Mouse (Mus musculus): ENCODE data around the gene Slc16a11. TPM values are rescaled to one million over a fixed set of nuclear protein-coding genes. Genes with fewer than 3 reads are reported as not detected.
A peak's percentile ranks its signal among the peaks of the same experiment; 100 is the strongest.

Slc16a11 gene
- polyA plus RNA-seq, 1 experiment from 2014 or later: 1.5 TPM

- H3K27me3 ChIP-seq: no peaks in the 10 kb centered on the region
- ATAC-seq (ENCODE audit: low FRiP score, low read depth): no peak
- H3K4me2 ChIP-seq (replicated peaks): peak overlapping the region; percentile 36; the same call in 1 of the 2 replicates
- WGBS: 37% methylated on average over 14 of the region's 14 CpGs
- H3K9ac ChIP-seq: no peak overlapping the region
- no peak overlapping the region for H3K27ac ChIP-seq
- 0 out of 2 replicates have a peak, but pooled peaks cover 3% of the 10 kb centered on the region for H3K9me3 ChIP-seq
- H3K4me3 ChIP-seq: no peak overlapping the region
- no peaks in the 10 kb centered on the region for H3K36me3 ChIP-seq
- H3K4me1 ChIP-seq: no peaks in the 10 kb centered on the region
Measured at GRCm38 (mm10) chr11:70179401-70179800, 33.2 kb upstream of the Slc16a11 start.

DNA sequence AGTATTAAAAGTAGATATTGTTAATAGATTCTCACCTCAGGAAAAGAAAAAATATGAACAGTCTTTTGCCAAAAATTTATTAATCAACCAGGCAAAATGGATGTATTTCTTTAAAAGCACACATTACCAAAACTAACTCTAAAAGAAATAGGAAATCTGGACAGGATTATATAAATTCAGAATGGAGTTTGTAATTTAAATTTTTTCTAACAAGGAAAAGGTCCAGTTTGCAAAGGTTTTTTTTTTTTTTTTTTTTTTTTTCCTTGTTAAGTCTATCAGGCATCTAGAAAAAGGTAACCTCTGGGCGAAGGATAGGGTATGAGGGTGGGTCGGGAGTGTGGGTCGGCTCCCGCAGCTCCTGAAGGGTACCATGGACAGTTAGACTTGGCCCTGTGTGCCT, 32.1 kb upstream of the Slc16a11 start:
- H3K9me3 ChIP-seq: 0 out of 2 replicates have a peak, but pooled peaks cover 3% of the 10 kb centered on the region
- no peak overlapping the region for H3K4me3 ChIP-seq
- WGBS: 85% methylated on average over 4 of the region's 4 CpGs
- H3K4me1 ChIP-seq: no peaks in the 10 kb centered on the region
- no peak for ATAC-seq (ENCODE audit: low FRiP score, low read depth)
- H3K4me2 ChIP-seq (replicated peaks): no peak overlapping the region
- H3K36me3 ChIP-seq: no peaks in the 10 kb centered on the region
- no peak overlapping the region for H3K27ac ChIP-seq
- H3K9ac ChIP-seq: no peak overlapping the region
- H3K27me3 ChIP-seq: no peaks in the 10 kb centered on the region

DNA sequence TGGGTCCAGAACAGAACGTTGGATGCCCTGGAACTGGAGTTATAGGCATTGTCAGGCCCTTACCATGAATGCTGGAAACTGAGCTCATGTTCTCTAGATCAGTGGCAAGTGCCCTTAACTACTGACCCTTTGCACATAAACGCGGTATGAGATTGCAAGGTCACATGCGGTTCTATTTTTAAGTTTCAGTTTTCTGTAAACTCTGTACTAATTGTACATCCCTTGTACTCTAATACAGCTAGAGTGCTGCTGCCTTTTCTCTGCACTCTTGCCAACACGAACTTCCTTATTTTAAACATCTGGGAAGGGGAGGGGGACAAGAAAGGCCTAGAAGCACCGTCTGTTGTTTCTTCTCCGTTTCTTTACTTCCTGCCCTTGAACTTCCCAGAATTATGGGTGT, 27.4 kb upstream of the Slc16a11 start:
- WGBS: 70% methylated on average over 7 of the region's 7 CpGs
- no peak for ATAC-seq (ENCODE audit: low FRiP score, low read depth)
- Histone ChIP-seq H3K36me3 (no peaks in the 10 kb centered on the region), H3K9me3 (no peaks in the 10 kb centered on the region), H3K4me3 (no peak overlapping the region), H3K4me1 (no peaks in the 10 kb centered on the region), H3K27ac (no peak overlapping the region), H3K27me3 (no peaks in the 10 kb centered on the region), H3K4me2 (replicated peaks) (no peak overlapping the region), H3K9ac (no peak overlapping the region)

DNA sequence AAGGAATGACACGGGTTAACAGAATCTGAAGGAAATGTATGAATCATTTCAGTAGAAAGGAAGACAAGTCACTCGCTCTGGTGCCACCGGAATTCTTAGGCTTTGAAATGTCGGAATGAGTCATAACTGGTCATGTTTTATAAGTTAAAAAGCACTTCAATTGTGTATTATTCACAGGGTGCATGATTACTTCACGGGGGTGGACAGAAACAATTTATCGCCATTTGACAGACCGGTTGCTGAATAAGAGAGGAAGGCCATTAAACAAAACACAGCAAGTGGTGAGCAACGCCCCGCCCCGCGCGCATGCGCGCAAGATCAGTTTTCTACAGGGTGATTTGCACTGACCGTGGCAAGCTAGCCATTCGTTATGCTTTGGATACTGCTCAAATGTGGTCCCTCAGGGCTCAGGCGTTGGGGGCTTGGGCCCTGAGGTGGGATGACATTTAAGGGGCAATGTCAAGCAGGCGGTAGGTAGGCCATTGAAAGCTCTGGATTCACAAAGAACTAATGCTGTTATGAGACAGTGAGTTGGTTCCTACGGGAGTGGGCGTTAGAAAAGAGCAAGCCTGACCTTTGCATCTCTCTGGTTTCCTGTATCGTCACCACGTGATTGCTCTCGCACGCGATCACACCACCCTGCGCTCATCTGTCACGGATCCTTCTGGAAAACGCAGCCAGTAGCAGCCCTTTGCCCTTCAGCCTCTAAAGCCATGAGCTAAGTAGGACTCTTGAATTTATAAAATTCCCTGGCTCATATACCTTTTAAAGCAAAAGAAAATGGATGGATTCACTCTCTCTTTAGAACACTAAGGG, 23.0 kb upstream of the Slc16a11 start:
- H3K4me2 ChIP-seq (replicated peaks): no peak overlapping the region
- no peaks in the 10 kb centered on the region for H3K27me3 ChIP-seq
- 81% methylated on average over 28 of the region's 28 CpGs for WGBS
- H3K27ac ChIP-seq: no peak overlapping the region
- H3K36me3 ChIP-seq: no peaks in the 10 kb centered on the region
- H3K4me3 ChIP-seq: no peak overlapping the region
- H3K9me3 ChIP-seq: no peaks in the 10 kb centered on the region
- peaks cover 6% of the 10 kb centered on the region; the same call in 1 of the 2 replicates for H3K4me1 ChIP-seq
- H3K9ac ChIP-seq: no peak overlapping the region
- ATAC-seq (ENCODE audit: low FRiP score, low read depth): no peak

- no peak overlapping the region for H3K4me3 ChIP-seq
- 87% methylated on average over 6 of the region's 6 CpGs for WGBS
- no peak overlapping the region for H3K9ac ChIP-seq
- H3K4me2 ChIP-seq (replicated peaks): no peak overlapping the region
- H3K4me1 ChIP-seq: peaks cover 6% of the 10 kb centered on the region; the same call in 1 of the 2 replicates
- H3K9me3 ChIP-seq: 0 out of 2 replicates have a peak, but pooled peaks cover 5% of the 10 kb centered on the region
- H3K27me3 ChIP-seq: no peaks in the 10 kb centered on the region
- no peak overlapping the region for H3K27ac ChIP-seq
- ATAC-seq (ENCODE audit: low FRiP score, low read depth): no peak
- H3K36me3 ChIP-seq: no peaks in the 10 kb centered on the region
Measured at GRCm38 (mm10) chr11:70191188-70191587, 21.4 kb upstream of the Slc16a11 start.

- peaks cover 6% of the 10 kb centered on the region; the same call in 1 of the 2 replicates for H3K4me1 ChIP-seq
- no peak overlapping the region for H3K27ac ChIP-seq
- H3K27me3 ChIP-seq: no peaks in the 10 kb centered on the region
- no peak overlapping the region for H3K9ac ChIP-seq
- no peak for ATAC-seq (ENCODE audit: low FRiP score, low read depth)
- 61% methylated on average over 4 of the region's 4 CpGs for WGBS
- H3K4me3 ChIP-seq: no peak overlapping the region
- H3K9me3 ChIP-seq: 0 out of 2 replicates have a peak, but pooled peaks cover 5% of the 10 kb centered on the region
- no peaks in the 10 kb centered on the region for H3K36me3 ChIP-seq
- no peak overlapping the region for H3K4me2 ChIP-seq (replicated peaks)
Measured at GRCm38 (mm10) chr11:70192157-70192556, 20.4 kb upstream of the Slc16a11 start.

- Histone ChIP-seq H3K9ac (no peak overlapping the region), H3K4me1 (peaks cover 6% of the 10 kb centered on the region; the same call in 1 of the 2 replicates), H3K27ac (no peak overlapping the region), H3K9me3 (0 out of 2 replicates have a peak, but pooled peaks cover 5% of the 10 kb centered on the region), H3K27me3 (no peaks in the 10 kb centered on the region), H3K4me2 (replicated peaks) (no peak overlapping the region), H3K36me3 (no peaks in the 10 kb centered on the region), H3K4me3 (no peak overlapping the region)
- WGBS: 50% methylated on average over 11 of the region's 11 CpGs
- no peak for ATAC-seq (ENCODE audit: low FRiP score, low read depth)
Measured at GRCm38 (mm10) chr11:70193354-70194285, 18.9 kb upstream of the Slc16a11 start.

DNA sequence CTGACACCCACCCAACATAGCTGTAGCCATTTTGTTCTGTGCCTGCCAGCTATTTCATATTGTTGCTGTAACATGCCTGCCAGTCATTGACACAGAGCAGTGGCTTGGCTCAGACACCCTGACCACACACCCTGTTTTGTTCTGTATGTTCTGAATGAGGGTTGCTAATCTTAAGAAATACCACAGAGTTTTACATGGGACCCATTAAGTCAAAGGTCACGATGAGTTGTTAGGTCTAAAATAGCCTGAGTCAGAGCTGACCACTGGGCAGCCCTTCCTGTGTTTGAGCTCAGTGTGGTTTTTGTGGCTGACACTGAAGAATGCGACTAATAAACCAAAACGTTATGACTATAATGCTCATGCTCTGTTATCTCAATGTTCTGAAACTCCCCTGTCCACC, 14.2 kb upstream of the Slc16a11 start:
- Histone ChIP-seq H3K9ac (no peak overlapping the region), H3K4me2 (replicated peaks) (no peak overlapping the region), H3K36me3 (no peaks in the 10 kb centered on the region), H3K4me1 (peaks cover 6% of the 10 kb centered on the region; the same call in 1 of the 2 replicates), H3K27ac (no peak overlapping the region), H3K27me3 (no peaks in the 10 kb centered on the region), H3K9me3 (0 out of 2 replicates have a peak, but pooled peaks cover 5% of the 10 kb centered on the region), H3K4me3 (no peak overlapping the region)
- no peak for ATAC-seq (ENCODE audit: low FRiP score, low read depth)
- WGBS: 86% methylated on average over 3 of the region's 3 CpGs

GRCm38 (mm10) chr11:70199107-70199506, 13.4 kb upstream of the Slc16a11 start:
- ATAC-seq (ENCODE audit: low FRiP score, low read depth): no peak

GRCm38 (mm10) chr11:70200036-70200608, 12.4 kb upstream of the Slc16a11 start:
- Histone ChIP-seq H3K9ac (0 out of 2 replicates have a peak overlapping the region, but pooled peaks have one; percentile 26), H3K9me3 (0 out of 2 replicates have a peak, but pooled peaks cover 5% of the 10 kb centered on the region), H3K36me3 (no peaks in the 10 kb centered on the region), H3K27me3 (no peaks in the 10 kb centered on the region), H3K4me1 (no peaks in the 10 kb centered on the region), H3K4me3 (no peak overlapping the region), H3K27ac (no peak overlapping the region), H3K4me2 (replicated peaks) (no peak overlapping the region)
- WGBS: 84% methylated on average over 5 of the region's 5 CpGs
- no peak for ATAC-seq (ENCODE audit: low FRiP score, low read depth)

More at GRCm38 (mm10) chr11:70199107-70199506, 13.4 kb upstream of the Slc16a11 start:
- no peaks in the 10 kb centered on the region for H3K36me3 ChIP-seq
- H3K9ac ChIP-seq: no peak overlapping the region
- H3K27ac ChIP-seq: no peak overlapping the region
- H3K4me3 ChIP-seq: no peak overlapping the region
- 0 out of 2 replicates have a peak, but pooled peaks cover 5% of the 10 kb centered on the region for H3K9me3 ChIP-seq
- H3K27me3 ChIP-seq: no peaks in the 10 kb centered on the region
- WGBS: 80% methylated on average over 8 of the region's 8 CpGs
- H3K4me1 ChIP-seq: no peaks in the 10 kb centered on the region
- no peak overlapping the region for H3K4me2 ChIP-seq (replicated peaks)

DNA sequence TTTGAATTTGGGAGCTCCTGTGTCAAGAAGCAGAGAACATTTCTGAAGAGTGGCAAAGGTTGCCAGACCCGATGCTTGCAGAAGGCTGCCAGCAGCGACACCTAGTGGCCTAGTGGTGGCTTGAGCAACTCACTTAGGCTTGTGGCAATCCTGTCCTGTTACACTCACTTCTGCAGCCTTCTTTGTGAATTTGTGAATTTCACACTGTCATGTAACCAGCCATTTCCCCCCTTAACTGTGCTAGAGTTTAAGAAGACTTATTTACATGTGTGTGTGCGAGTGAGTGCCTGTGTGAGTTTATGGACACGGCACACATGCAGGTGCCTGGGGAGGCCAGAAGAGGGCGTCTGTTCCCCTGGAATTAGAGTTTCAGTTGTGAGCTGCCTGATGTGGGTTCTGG, 10.9 kb upstream of the Slc16a11 start:
- Histone ChIP-seq H3K9me3 (no peaks in the 10 kb centered on the region), H3K4me1 (no peaks in the 10 kb centered on the region), H3K4me3 (no peak overlapping the region), H3K36me3 (no peaks in the 10 kb centered on the region), H3K9ac (no peak overlapping the region), H3K27me3 (no peaks in the 10 kb centered on the region), H3K4me2 (replicated peaks) (no peak overlapping the region), H3K27ac (no peak overlapping the region)
- 35% methylated on average over 5 of the region's 5 CpGs for WGBS
- no peak for ATAC-seq (ENCODE audit: low FRiP score, low read depth)

All from limb, embryonic 13.5 days (tissue).